Mouse (Mus musculus): ENCODE data around the gene Fam221a. TPM values are rescaled to one million over a fixed set of nuclear protein-coding genes. Genes with fewer than 3 reads are reported as not detected.

Fam221a gene
- polyA plus RNA-seq (2015; fragmentation: Nextera tagmentation; extraction: Ambion mirVana): 10.9 and 11.4 TPM in 2 replicates

- Histone ChIP-seq H3K4me2 (ENCODE audit: low read depth, low read length) (peak within 1 kb of the TSS; percentile 85), H3K4me1 (replicated peaks; ENCODE audit: control insufficient read depth, insufficient read depth, low read length) (peaks cover 6% of the 10 kb centered on the region), H3K9me3 (ENCODE audit: control insufficient read depth, low read length) (no peaks in the 10 kb centered on the region), H3K27ac (ENCODE audit: low read length) (peak within 1 kb of the TSS; percentile 92), H3K4me3 (ENCODE audit: low read length) (peak within 1 kb of the TSS; percentile 74), H3K36me3 (ENCODE audit: control insufficient read depth, insufficient read depth, low read length) (no peaks in the 10 kb centered on the region), H3K27me3 (ENCODE audit: control insufficient read depth, insufficient read depth, low read depth, low read length) (no peaks in the 10 kb centered on the region), H3K9ac (ENCODE audit: low read length) (peak within 1 kb of the TSS; percentile 83)
- WGBS: 3% methylated on average over 43 of the region's 49 CpGs
- ATAC-seq (ENCODE audit: low read depth): peak; percentile 98
These were observed at the start of gene Fam221a for GRCm38 (mm10) chr6:49367159-49368054. TSS of gene Fam221a (plus strand) at chr6:49367739.

DNA sequence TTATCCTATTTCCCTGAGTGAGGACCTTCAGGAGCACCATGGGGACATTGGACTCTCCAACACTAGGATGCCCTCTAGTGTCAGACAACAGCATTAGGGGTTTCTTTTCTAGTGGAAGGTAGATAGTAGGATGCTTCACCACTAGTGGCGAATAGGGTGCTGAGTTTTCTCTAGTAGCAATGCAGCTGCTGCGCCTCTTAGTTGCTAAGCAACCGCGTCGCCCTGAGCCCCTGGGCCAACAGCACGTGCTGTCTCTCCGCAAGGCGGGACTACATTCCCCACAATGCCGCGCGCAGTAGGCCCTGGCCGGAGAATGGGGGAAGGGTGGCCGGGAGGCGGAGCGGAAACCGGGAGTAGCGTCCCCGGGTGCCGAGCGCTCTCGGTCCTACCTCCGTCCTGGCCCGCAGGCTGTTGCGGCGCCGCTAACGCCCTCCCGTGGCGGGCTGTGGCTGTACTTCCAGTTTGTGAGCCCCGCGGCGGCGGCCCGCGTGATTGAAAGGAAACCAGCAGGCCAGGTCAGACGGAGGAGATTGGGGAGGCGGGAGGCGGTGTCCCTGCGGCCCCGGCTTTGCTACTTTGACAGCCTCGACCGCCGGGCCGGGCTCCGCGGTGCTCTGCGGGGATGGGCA, 48.5 kb upstream of the Fam221a start, which contains the start of gene Ccdc126:
TSS of gene Ccdc126 (plus strand) at position 309 of the 629 bp plus-strand sequence.
- Histone ChIP-seq H3K27ac (ENCODE audit: low read length) (peak within 1 kb of the TSS; percentile 84), H3K9me3 (ENCODE audit: control insufficient read depth, low read length) (no peaks in the 10 kb centered on the region), H3K36me3 (ENCODE audit: control insufficient read depth, insufficient read depth, low read length) (no peaks in the 10 kb centered on the region), H3K4me3 (ENCODE audit: low read length) (peak within 1 kb of the TSS; percentile 82), H3K27me3 (ENCODE audit: control insufficient read depth, insufficient read depth, low read depth, low read length) (no peaks in the 10 kb centered on the region), H3K4me2 (ENCODE audit: low read depth, low read length) (peak within 1 kb of the TSS; percentile 58), H3K9ac (ENCODE audit: low read length) (peak within 1 kb of the TSS; percentile 88), H3K4me1 (replicated peaks; ENCODE audit: control insufficient read depth, insufficient read depth, low read length) (peaks cover 20% of the 10 kb centered on the region)
- WGBS: under 1% methylated on average over 46 of the region's 47 CpGs
- ATAC-seq (ENCODE audit: low read depth): peak; percentile 100

DNA sequence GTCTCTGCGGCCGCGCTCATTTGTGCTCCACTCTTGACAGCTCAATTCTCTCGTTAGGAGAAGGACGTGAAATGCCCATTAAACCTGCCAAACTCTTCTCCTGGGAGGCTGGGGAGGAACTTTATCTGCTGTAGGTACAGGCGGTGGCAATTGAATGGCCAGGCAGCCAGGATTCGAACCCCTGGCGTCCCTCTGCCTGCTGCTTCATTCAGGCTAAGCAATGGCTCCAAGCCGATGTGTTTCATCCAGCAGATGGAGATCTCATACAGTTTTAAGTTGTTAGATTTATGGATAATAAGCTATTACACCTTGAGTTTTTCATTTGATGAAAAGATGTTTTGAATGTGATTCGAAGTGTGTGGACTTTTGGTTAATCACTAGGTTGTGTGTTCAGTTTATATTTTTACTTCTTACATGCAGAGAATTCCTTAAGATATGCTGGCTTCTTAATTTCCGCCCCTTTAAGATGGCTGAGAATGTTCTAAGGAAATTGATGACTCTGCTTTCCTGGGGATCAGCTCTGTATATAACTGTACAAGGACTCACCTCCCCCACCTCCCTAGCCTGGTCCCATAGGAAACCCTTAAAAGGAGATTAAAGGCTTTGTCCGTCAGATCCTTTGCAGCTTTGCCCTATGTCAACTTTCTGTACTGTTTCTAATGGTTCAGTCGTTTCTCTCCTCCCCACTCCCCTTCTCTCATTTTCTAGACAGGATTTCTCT, 47.8 kb upstream of the Fam221a start:
- peak overlapping the region; percentile 58 for H3K4me2 ChIP-seq (ENCODE audit: low read depth, low read length)
- peak; percentile 27; the same call in 1 of the 2 replicates for ATAC-seq (ENCODE audit: low read depth)

DNA sequence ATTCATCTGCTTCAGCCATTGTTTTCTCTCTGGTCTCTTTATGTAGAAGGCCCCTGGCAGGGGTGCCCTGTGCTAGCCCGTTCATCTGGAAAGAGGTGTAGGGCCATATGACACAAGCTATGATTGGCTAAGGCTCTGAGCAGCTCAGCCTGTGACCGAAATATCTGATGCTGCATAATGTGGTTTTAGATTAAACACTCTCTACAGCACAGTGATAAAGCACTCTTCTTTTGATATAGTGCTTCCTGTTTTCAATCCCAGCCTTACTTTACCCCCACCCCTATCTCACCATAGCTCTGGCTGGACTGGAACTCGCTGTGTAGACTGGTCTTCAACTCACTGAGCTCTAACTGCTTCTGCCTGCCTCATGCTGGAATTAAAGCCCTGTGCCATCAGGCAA, 46.2 kb upstream of the Fam221a start:
- no peak for ATAC-seq (ENCODE audit: low read depth)
- Histone ChIP-seq H3K9me3 (ENCODE audit: control insufficient read depth, low read length) (no peaks in the 10 kb centered on the region), H3K27ac (ENCODE audit: low read length) (no peak overlapping the region), H3K4me3 (ENCODE audit: low read length) (no peak overlapping the region), H3K36me3 (ENCODE audit: control insufficient read depth, insufficient read depth, low read length) (no peaks in the 10 kb centered on the region), H3K4me2 (ENCODE audit: low read depth, low read length) (no peak overlapping the region), H3K9ac (ENCODE audit: low read length) (peak overlapping the region; percentile 28; the same call in 1 of the 2 replicates), H3K27me3 (ENCODE audit: control insufficient read depth, insufficient read depth, low read depth, low read length) (no peaks in the 10 kb centered on the region), H3K4me1 (replicated peaks; ENCODE audit: control insufficient read depth, insufficient read depth, low read length) (peaks cover 20% of the 10 kb centered on the region)
- WGBS: 57% methylated on average over 3 of the region's 3 CpGs

More for the DNA sequence above, 47.8 kb upstream of the Fam221a start:
- peak overlapping the region; percentile 88 for H3K9ac ChIP-seq (ENCODE audit: low read length)
- H3K27me3 ChIP-seq (ENCODE audit: control insufficient read depth, insufficient read depth, low read depth, low read length): no peaks in the 10 kb centered on the region
- peak overlapping the region; percentile 82 for H3K4me3 ChIP-seq (ENCODE audit: low read length)
- H3K9me3 ChIP-seq (ENCODE audit: control insufficient read depth, low read length): no peaks in the 10 kb centered on the region
- no peaks in the 10 kb centered on the region for H3K36me3 ChIP-seq (ENCODE audit: control insufficient read depth, insufficient read depth, low read length)
- 8% methylated on average over 13 of the region's 13 CpGs for WGBS
- peak overlapping the region; percentile 84 for H3K27ac ChIP-seq (ENCODE audit: low read length)
- H3K4me1 ChIP-seq (replicated peaks; ENCODE audit: control insufficient read depth, insufficient read depth, low read length): peaks cover 20% of the 10 kb centered on the region

DNA sequence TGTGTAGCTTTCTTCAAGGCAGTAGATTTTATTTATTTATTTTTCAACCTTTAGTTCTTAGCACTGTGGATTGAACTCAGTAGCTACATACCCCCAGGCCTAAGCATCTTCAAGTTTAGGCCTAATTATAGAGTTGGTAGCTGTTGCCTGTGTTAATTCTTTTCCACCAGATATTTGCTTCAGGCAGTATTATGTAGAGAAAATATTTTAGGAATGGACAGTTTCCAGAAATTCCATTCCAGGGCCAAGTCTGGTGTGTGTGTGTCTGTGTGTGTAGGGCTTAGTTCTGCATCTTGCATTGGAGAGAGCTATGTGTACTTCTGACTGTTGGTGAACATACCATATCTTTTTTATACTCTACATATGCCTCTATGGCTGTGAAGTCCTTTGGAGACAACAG, 45.5 kb upstream of the Fam221a start:
- peaks cover 20% of the 10 kb centered on the region for H3K4me1 ChIP-seq (replicated peaks; ENCODE audit: control insufficient read depth, insufficient read depth, low read length)
- H3K36me3 ChIP-seq (ENCODE audit: control insufficient read depth, insufficient read depth, low read length): no peaks in the 10 kb centered on the region
- no peak overlapping the region for H3K9ac ChIP-seq (ENCODE audit: low read length)
- no peak overlapping the region for H3K4me2 ChIP-seq (ENCODE audit: low read depth, low read length)
- no peak overlapping the region for H3K4me3 ChIP-seq (ENCODE audit: low read length)
- no peaks in the 10 kb centered on the region for H3K9me3 ChIP-seq (ENCODE audit: control insufficient read depth, low read length)
- ATAC-seq (ENCODE audit: low read depth): no peak
- H3K27me3 ChIP-seq (ENCODE audit: control insufficient read depth, insufficient read depth, low read depth, low read length): no peaks in the 10 kb centered on the region
- no peak overlapping the region for H3K27ac ChIP-seq (ENCODE audit: low read length)

- Histone ChIP-seq H3K4me1 (replicated peaks; ENCODE audit: control insufficient read depth, insufficient read depth, low read length) (peaks cover 20% of the 10 kb centered on the region), H3K9ac (ENCODE audit: low read length) (no peak overlapping the region), H3K9me3 (ENCODE audit: control insufficient read depth, low read length) (no peaks in the 10 kb centered on the region), H3K27ac (ENCODE audit: low read length) (no peak overlapping the region), H3K27me3 (ENCODE audit: control insufficient read depth, insufficient read depth, low read depth, low read length) (no peaks in the 10 kb centered on the region), H3K36me3 (ENCODE audit: control insufficient read depth, insufficient read depth, low read length) (no peaks in the 10 kb centered on the region), H3K4me2 (ENCODE audit: low read depth, low read length) (no peak overlapping the region), H3K4me3 (ENCODE audit: low read length) (no peak overlapping the region)
- WGBS: 29% methylated on average over 2 of the region's 2 CpGs
- no peak for ATAC-seq (ENCODE audit: low read depth)
These were observed 44.6 kb upstream of the Fam221a start for GRCm38 (mm10) chr6:49322986-49323385.

GRCm38 (mm10) chr6:49324528-49324927, 43.0 kb upstream of the Fam221a start:
- no peak for ATAC-seq (ENCODE audit: low read depth)
- 72% methylated on average over 2 of the region's 2 CpGs for WGBS

DNA sequence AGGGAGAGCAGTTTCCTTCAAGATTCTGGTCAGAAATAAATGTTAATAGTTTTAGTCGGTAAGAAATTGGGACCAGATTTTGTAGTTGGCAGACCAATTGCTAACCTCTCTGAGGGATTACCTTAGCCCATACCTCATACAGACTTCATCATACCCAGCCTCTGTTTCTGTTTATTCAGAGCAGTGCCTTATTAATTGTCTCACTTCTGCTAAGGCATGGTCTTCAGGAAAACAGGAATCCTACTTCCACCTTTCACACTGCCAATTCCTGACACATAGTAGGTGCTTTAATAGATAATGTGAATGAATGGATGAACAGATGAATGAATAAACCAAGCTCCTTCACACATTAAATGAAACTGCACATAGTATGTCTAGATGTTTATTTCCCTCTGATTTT, 42.2 kb upstream of the Fam221a start:
- Histone ChIP-seq H3K4me2 (ENCODE audit: low read depth, low read length) (no peak overlapping the region), H3K9ac (ENCODE audit: low read length) (no peak overlapping the region), H3K27me3 (ENCODE audit: control insufficient read depth, insufficient read depth, low read depth, low read length) (no peaks in the 10 kb centered on the region), H3K36me3 (ENCODE audit: control insufficient read depth, insufficient read depth, low read length) (no peaks in the 10 kb centered on the region), H3K4me3 (ENCODE audit: low read length) (no peak overlapping the region), H3K9me3 (ENCODE audit: control insufficient read depth, low read length) (no peaks in the 10 kb centered on the region), H3K27ac (ENCODE audit: low read length) (no peak overlapping the region), H3K4me1 (replicated peaks; ENCODE audit: control insufficient read depth, insufficient read depth, low read length) (peaks cover 15% of the 10 kb centered on the region)
- 71% methylated on average over 1 of the region's 1 CpGs for WGBS
- no peak for ATAC-seq (ENCODE audit: low read depth)

More at GRCm38 (mm10) chr6:49324528-49324927, 43.0 kb upstream of the Fam221a start:
- no peak overlapping the region for H3K27ac ChIP-seq (ENCODE audit: low read length)
- no peak overlapping the region for H3K4me2 ChIP-seq (ENCODE audit: low read depth, low read length)
- H3K9ac ChIP-seq (ENCODE audit: low read length): no peak overlapping the region
- H3K27me3 ChIP-seq (ENCODE audit: control insufficient read depth, insufficient read depth, low read depth, low read length): no peaks in the 10 kb centered on the region
- H3K9me3 ChIP-seq (ENCODE audit: control insufficient read depth, low read length): no peaks in the 10 kb centered on the region
- peaks cover 20% of the 10 kb centered on the region for H3K4me1 ChIP-seq (replicated peaks; ENCODE audit: control insufficient read depth, insufficient read depth, low read length)
- no peak overlapping the region for H3K4me3 ChIP-seq (ENCODE audit: low read length)
- H3K36me3 ChIP-seq (ENCODE audit: control insufficient read depth, insufficient read depth, low read length): no peaks in the 10 kb centered on the region

GRCm38 (mm10) chr6:49326846-49327245, 40.7 kb upstream of the Fam221a start:
- WGBS: 72% methylated on average over 3 of the region's 3 CpGs
- no peaks in the 10 kb centered on the region for H3K9me3 ChIP-seq (ENCODE audit: control insufficient read depth, low read length)
- peaks cover 10% of the 10 kb centered on the region for H3K4me1 ChIP-seq (replicated peaks; ENCODE audit: control insufficient read depth, insufficient read depth, low read length)
- H3K36me3 ChIP-seq (ENCODE audit: control insufficient read depth, insufficient read depth, low read length): no peaks in the 10 kb centered on the region
- H3K27me3 ChIP-seq (ENCODE audit: control insufficient read depth, insufficient read depth, low read depth, low read length): no peaks in the 10 kb centered on the region
- no peak for ATAC-seq (ENCODE audit: low read depth)
- no peak overlapping the region for H3K4me2 ChIP-seq (ENCODE audit: low read depth, low read length)
- no peak overlapping the region for H3K27ac ChIP-seq (ENCODE audit: low read length)
- H3K9ac ChIP-seq (ENCODE audit: low read length): no peak overlapping the region
- no peak overlapping the region for H3K4me3 ChIP-seq (ENCODE audit: low read length)
